Mouse (Mus musculus) left cerebral cortex, adult 2 months (tissue): ENCODE data around the gene Ifna5. TPM values are rescaled to one million over a fixed set of nuclear protein-coding genes. Genes with fewer than 3 reads are reported as not detected.

Experiments
- DNase-seq, 2 experiments: peaks; one replicate each; pipeline ENCODE4 v3.0.0; 2021 to 2022; ENCODE audit warnings: low spot score in 2 of 2, mixed read lengths in 1 of 2; ENCODE audit errors: extremely low spot score in 1 of 2
- H3K27ac ChIP-seq: fragments of 200-600 bp; 2 replicates; pipeline ENCODE4 v1.8.1; 2022
- H3K4me3 ChIP-seq: fragments of 200-600 bp; 2 replicates; pipeline ENCODE4 v1.8.1; 2022
- CTCF ChIP-seq: fragments of 200-600 bp; IDR thresholded peaks from 2 replicates; pipeline ENCODE4 v1.8.1; 2022; ENCODE audit warnings: antibody characterized with exemption, mild to moderate bottlenecking, moderate library complexity
- intact Hi-C: fragments of 180-260 bp; cut with DNase I; formaldehyde crosslinking; loops from one replicate; pipeline ENCODE4 v1.15.1; 2025
- total RNA-seq, 2 experiments: library from RNA; stranded (reverse); gene quantifications; 2 replicates each; pipeline ENCODE4 v1.2.3; 2021

Ifna5 gene
- total RNA-seq, 2 experiments from 2014 or later, result not detected

GRCm38 (mm10) chr4:88830523-88830922 is 4.8 kb upstream of the Ifna5 start:
- peak; percentile 20 to 36 for DNase-seq
- Histone ChIP-seq H3K27ac (no peak overlapping the region), H3K4me3 (no peak overlapping the region)
- TF ChIP-seq CTCF, result peak; percentile 81
- intact Hi-C loops, result no loop called here

GRCm38 (mm10) chr4:88838828-88839227 is 3.5 kb downstream of the Ifna5 start:
- intact Hi-C loops, result no loop called here
- no peak for DNase-seq
- peak; percentile 77 for TF ChIP-seq CTCF

GRCm38 (mm10) chr4:88840058-88840457 is 4.7 kb downstream of the Ifna5 start:
- no peak overlapping the region for H3K27ac ChIP-seq
- intact Hi-C loops, result no loop called here
- no peak overlapping the region for H3K4me3 ChIP-seq
- no peak for TF ChIP-seq CTCF
- no peak for DNase-seq

More at GRCm38 (mm10) chr4:88838828-88839227, 3.5 kb downstream of the Ifna5 start:
- no peak overlapping the region for H3K4me3 ChIP-seq
- H3K27ac ChIP-seq, result no peak overlapping the region

- no peak for TF ChIP-seq CTCF
- no peak within 1 kb of the TSS for H3K27ac ChIP-seq
- DNase-seq, result no peak
- intact Hi-C loops, result no loop called here
- H3K4me3 ChIP-seq, result no peak within 1 kb of the TSS
Observed at GRCm38 (mm10) chr4:88841438-88841911, 6.2 kb downstream of the Ifna5 start, which contains the start of gene Ifna4. TSS of gene Ifna4 (plus strand) at chr4:88841861.

GRCm38 (mm10) chr4:88845334-88845733 is 10.0 kb downstream of the Ifna5 start:
- no peak overlapping the region for H3K27ac ChIP-seq
- DNase-seq, result no peak
- intact Hi-C loops, result no loop called here
- peak; percentile 51 for TF ChIP-seq CTCF
- H3K4me3 ChIP-seq, result no peak overlapping the region

- no peak within 1 kb of the TSS for H3K27ac ChIP-seq
- no peak within 1 kb of the TSS for H3K4me3 ChIP-seq
- intact Hi-C loops, result no loop called here
- DNase-seq, result no peak
- no peak for TF ChIP-seq CTCF
Observed at GRCm38 (mm10) chr4:88849698-88850097, 14.4 kb downstream of the Ifna5 start, which contains the start of gene Ifna1. TSS of gene Ifna1 (plus strand) at chr4:88850087.

- intact Hi-C loops, result no loop called here
- DNase-seq, result no peak
- no peak overlapping the region for H3K4me3 ChIP-seq
- no peak overlapping the region for H3K27ac ChIP-seq
- no peak for TF ChIP-seq CTCF
Observed at GRCm38 (mm10) chr4:88851026-88851763, 15.9 kb downstream of the Ifna5 start.

GRCm38 (mm10) chr4:88859214-88859613 is 23.9 kb downstream of the Ifna5 start:
- DNase-seq, result no peak
- Histone ChIP-seq H3K27ac (no peak overlapping the region), H3K4me3 (no peak overlapping the region)
- intact Hi-C loops, result no loop called here
- no peak for TF ChIP-seq CTCF

GRCm38 (mm10) chr4:88863309-88863708 is 28.0 kb downstream of the Ifna5 start:
- H3K27ac ChIP-seq, result no peak overlapping the region
- no peak overlapping the region for H3K4me3 ChIP-seq
- TF ChIP-seq CTCF, result no peak
- intact Hi-C loops, result no loop called here
- DNase-seq, result no peak

GRCm38 (mm10) chr4:88864599-88864998 is 29.3 kb downstream of the Ifna5 start:
- intact Hi-C loops, result no loop called here
- DNase-seq, result no peak
- no peak for TF ChIP-seq CTCF

GRCm38 (mm10) chr4:88865011-88865569 is 29.8 kb downstream of the Ifna5 start:
- no peak for DNase-seq
- intact Hi-C loops, result loop anchor here (5.0 kb wide), 1 partner anchor 662 kb away; no protein-coding TSS in a partner anchor
- TF ChIP-seq CTCF, result no peak
- H3K4me3 ChIP-seq, result no peak overlapping the region
- H3K27ac ChIP-seq, result no peak overlapping the region

More at GRCm38 (mm10) chr4:88864599-88864998, 29.3 kb downstream of the Ifna5 start:
- H3K27ac ChIP-seq, result no peak overlapping the region
- H3K4me3 ChIP-seq, result no peak overlapping the region

GRCm38 (mm10) chr4:88867366-88867925 is 32.1 kb downstream of the Ifna5 start:
- DNase-seq, result peak; percentile 68 to 84
- H3K4me3 ChIP-seq, result peak overlapping the region; percentile 50
- H3K27ac ChIP-seq, result no peak overlapping the region
- intact Hi-C loops, result loop anchor here (5.0 kb wide), 1 partner anchor 660 kb away; no protein-coding TSS in a partner anchor
- peak; percentile 76 for TF ChIP-seq CTCF
